Mouse (Mus musculus): Measurements from ENCODE around the gene Akap6.

GRCm38 (mm10) chr12:52933832-52934231 is 234.6 kb downstream of the Akap6 start:
- TF ChIP-seq HCFC1 (IDR thresholded peaks at IDR 0.05; ENCODE audit: borderline replicate concordance, insufficient read depth, low read length) (no peak), ZNF384 (IDR thresholded peaks at IDR 0.05; ENCODE audit: low read depth, low read length) (no peak), CHD2 (IDR thresholded peaks at IDR 0.05; ENCODE audit: low read depth, low read length) (no peak)
